Comparison of ENCODE assay signal across 11 mouse cellular contexts in the genomic region with DNA sequence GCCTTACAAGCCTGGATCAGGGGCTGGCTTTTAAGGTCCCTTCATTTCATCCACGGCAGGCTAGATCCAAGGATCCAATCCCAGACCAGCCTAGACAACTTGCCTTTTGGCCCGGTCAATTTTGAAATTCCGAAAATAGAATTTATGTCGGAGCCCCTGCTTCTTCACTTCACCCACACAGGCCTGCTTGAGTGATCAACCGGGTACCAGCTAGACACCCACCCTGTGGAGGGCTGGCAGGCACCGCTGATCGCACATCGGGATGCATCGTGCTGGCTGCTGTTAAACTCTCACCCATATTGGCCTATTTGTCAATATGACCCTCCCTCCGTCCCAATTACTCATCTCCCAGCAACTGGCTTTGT. TPM values are rescaled to one million over a fixed set of nuclear protein-coding genes. Genes with fewer than 3 reads are reported as not detected.
DNase-seq lines count a peak whose midpoint lies in the region; ATAC-seq and TF ChIP-seq lines count a peak whose summit lies in the region.
"Had no signal": no experiment of that assay in that cellular context is flagged by ENCODE, and none has a peak within 500 bp of the region (broad histone marks: within the 10 kb centered on the region; RNA-seq: fewer than 3 reads in every experiment).

No protein-coding gene starts in this region.

- no peaks in the 10 kb centered on the region for H3K36me3 ChIP-seq in limb, embryonic 15.5 days
- H3K36me3 ChIP-seq in neural tube, embryonic 15.5 days = no peaks in the 10 kb centered on the region
- H3K36me3 ChIP-seq: hindbrain, embryonic 15.5 days had no signal

- peaks cover 9% of the 10 kb centered on the region for H3K4me1 ChIP-seq in lung, adult 2 months (ENCODE audit: control insufficient read depth, insufficient read depth, low read length)
- H3K4me1 ChIP-seq in limb, embryonic 15.5 days = peaks cover 50% of the 10 kb centered on the region
- H3K4me1 ChIP-seq in neural tube, embryonic 15.5 days = peaks cover 33% of the 10 kb centered on the region

- no peaks in the 10 kb centered on the region for H3K9me3 ChIP-seq in limb, embryonic 15.5 days
- no peaks in the 10 kb centered on the region for H3K9me3 ChIP-seq in neural tube, embryonic 15.5 days (replicated peaks)
- H3K9me3 ChIP-seq: hindbrain, embryonic 15.5 days had no signal

- ATAC-seq in limb, embryonic 15.5 days (ENCODE audit: insufficient number of reproducible peaks, low FRiP score, low TSS enrichment, low read depth) = no peak
- no peak for ATAC-seq in neural tube, embryonic 15.5 days (ENCODE audit: low FRiP score)

- H3K9ac ChIP-seq in limb, embryonic 15.5 days = no peak overlapping the region
- H3K9ac ChIP-seq in neural tube, embryonic 15.5 days (replicated peaks) = no peak overlapping the region
- H3K9ac ChIP-seq: hindbrain, embryonic 15.5 days had no signal

- H3K27me3 ChIP-seq in limb, embryonic 15.5 days = peaks cover 85% of the 10 kb centered on the region
- H3K27me3 ChIP-seq in neural tube, embryonic 15.5 days (replicated peaks) = peaks cover 90% of the 10 kb centered on the region

- H3K4me3 ChIP-seq in lung, adult 2 months (replicated peaks; ENCODE audit: extremely low read depth, low read depth, low read length) = peak overlapping the region; percentile 61
- H3K4me3 ChIP-seq in limb, embryonic 15.5 days = 0 out of 2 replicates have a peak overlapping the region, but pooled peaks have one; percentile 17
- H3K4me3 ChIP-seq in neural tube, embryonic 15.5 days (replicated peaks) = no peak overlapping the region
- H3K4me3 ChIP-seq: erythroblast, embryonic 14.5 days; hindbrain, embryonic 15.5 days had no signal

- TF ChIP-seq POLR2A in lung, adult 2 months (IDR thresholded peaks at IDR 0.05; ENCODE audit: borderline replicate concordance, extremely low read depth, low read depth, low read length) = no peak

- H3K4me2 ChIP-seq in limb, embryonic 15.5 days = no peak overlapping the region; the same call in 1 of the 2 replicates
- H3K4me2 ChIP-seq in neural tube, embryonic 15.5 days = 0 out of 2 replicates have a peak overlapping the region, but pooled peaks have one; percentile 7
- H3K4me2 ChIP-seq: hindbrain, embryonic 15.5 days had no signal

- WGBS in lung, adult 2 months = 5% methylated on average over 10 of the region's 10 CpGs
- WGBS in limb, embryonic 15.5 days = 4% methylated on average over 10 of the region's 10 CpGs
- WGBS in neural tube, embryonic 15.5 days = 2% methylated on average over 10 of the region's 10 CpGs

- no peak overlapping the region for H3K27ac ChIP-seq in limb, embryonic 15.5 days
- no peak overlapping the region for H3K27ac ChIP-seq in neural tube, embryonic 15.5 days (replicated peaks)
- H3K27ac ChIP-seq: hindbrain, embryonic 15.5 days had no signal

- no peak for TF ChIP-seq CTCF in lung, adult 2 months (IDR thresholded peaks at IDR 0.05; ENCODE audit: insufficient read depth, low read length)

- DNase-seq in embryo, embryonic 11 days = peak; percentile 37
- no peak for DNase-seq in embryo, embryonic 10.5 days (ENCODE audit: low spot score)
- DNase-seq in lung, adult 2 months = no peak
- DNase-seq in lung, postnatal 25 days (ENCODE audit: low spot score) = no peak
- no peak for DNase-seq in frontal cortex, postnatal 14 days (ENCODE audit: low spot score in 2 of 2)
- DNase-seq in spleen, adult 12 weeks (ENCODE audit: low spot score) = no peak

RNA-seq across cellular contexts. Expression of a gene that starts 3.1 kb away (rescaled TPM):
- 28.5 and 31.1 TPM in 2 replicates for polyA plus RNA-seq in lung, adult 2 months (2012; rRNA removed)
- polyA plus RNA-seq in limb, embryonic 15.5 days (2015; fragmentation: Nextera tagmentation; extraction: Ambion mirVana) = not detected in 2 replicates
- polyA plus RNA-seq in neural tube, embryonic 15.5 days (2015; fragmentation: Nextera tagmentation; extraction: Ambion mirVana) = 0.40 and 1.1 TPM in 2 replicates
- polyA plus RNA-seq: erythroblast, embryonic 14.5 days; spleen, adult 2 months had no signal

RNA-seq across cellular contexts. Expression of a gene that starts 20.3 kb away (rescaled TPM):
- polyA plus RNA-seq in lung, adult 2 months (2012; rRNA removed) = 3.5 and 5.2 TPM in 2 replicates
- polyA plus RNA-seq in limb, embryonic 15.5 days (2015; fragmentation: Nextera tagmentation; extraction: Ambion mirVana) = 0.06 and 0.29 TPM in 2 replicates
- 0.75 and 0.83 TPM in 2 replicates for polyA plus RNA-seq in neural tube, embryonic 15.5 days (2015; fragmentation: Nextera tagmentation; extraction: Ambion mirVana)
- polyA plus RNA-seq: erythroblast, embryonic 14.5 days had no signal

Comparison
In these comparisons a context has a peak if more than half of its experiments do, and no peak if none do; other contexts are left out.
1. RNA of a gene that starts 3.1 kb away (polyA plus RNA-seq): 28.5 to 31.1 TPM in lung, adult 2 months; 0.40 to 1.1 TPM in neural tube, embryonic 15.5 days and not detected in limb, embryonic 15.5 days; every median in the first group is over 10 times any median in the second.